Mouse (Mus musculus) ES-Bruce4 (cell line): Measurements from ENCODE around the gene Prl2a1. TPM values are rescaled to one million over a fixed set of nuclear protein-coding genes. Genes with fewer than 3 reads are reported as not detected.
"Not testable (repeated sequence)": the region's sequence is repeated elsewhere in the genome, so short reads cannot be mapped to it uniquely, and the experiment has no call there.

Source experiments
- H3K27ac ChIP-seq: 2 replicates; pipeline ENCODE4 v1.5.1; 2012; ENCODE audit warnings: low read length, inconsistent platforms; ENCODE audit not compliant: insufficient read depth
- H3K27me3 ChIP-seq: 2 replicates; pipeline ENCODE4 v1.6.1; 2012; ENCODE audit warnings: mild to moderate bottlenecking, low read length, inconsistent platforms; ENCODE audit not compliant: control insufficient read depth, poor library complexity, insufficient read depth, severe bottlenecking
- H3K36me3 ChIP-seq: 2 replicates; pipeline ENCODE4 v1.6.1; 2012; ENCODE audit warnings: inconsistent platforms, mild to moderate bottlenecking, low read length, moderate library complexity; ENCODE audit not compliant: control insufficient read depth, poor library complexity, insufficient read depth, severe bottlenecking
- H3K4me1 ChIP-seq: one replicate; pipeline ENCODE4 v1.8.1; 2011; ENCODE audit warnings: low read length; ENCODE audit not compliant: control insufficient read depth, insufficient read depth
- H3K4me3 ChIP-seq: 2 replicates; pipeline ENCODE4 v1.5.1; 2011; ENCODE audit warnings: low read depth, mild to moderate bottlenecking, low read length
- H3K9ac ChIP-seq: 2 replicates; pipeline ENCODE4 v1.6.1; 2012; ENCODE audit warnings: low read depth, mild to moderate bottlenecking, inconsistent platforms; ENCODE audit not compliant: poor library complexity, severe bottlenecking
- H3K9me3 ChIP-seq: replicated peaks from 2 replicates; pipeline ENCODE4 v1.6.1; 2012; ENCODE audit warnings: mild to moderate bottlenecking, low read length, inconsistent platforms; ENCODE audit not compliant: control insufficient read depth, poor library complexity, insufficient read depth, severe bottlenecking
- CTCF ChIP-seq: IDR thresholded peaks from one replicate; pipeline ENCODE4 v1.8.1; 2011; ENCODE audit warnings: low read depth, low read length
- EP300 ChIP-seq: IDR thresholded peaks from 2 replicates; pipeline ENCODE4 v1.6.1; 2011; ENCODE audit warnings: low read depth, low read length; ENCODE audit not compliant: insufficient read depth
- POLR2A ChIP-seq: IDR thresholded peaks from one replicate; pipeline ENCODE4 v1.8.1; 2011; ENCODE audit warnings: low read length; ENCODE audit not compliant: insufficient read depth
- polyA plus RNA-seq: library from polyadenylated mRNA; stranded (reverse); fragments of >200 nt; gene quantifications from 2 replicates; pipeline ENCODE4 v1.2.4, GENCODE M21; 2011; ENCODE audit warnings: low read depth; ENCODE audit not compliant: missing spikeins, insufficient read depth, insufficient read length

Prl2a1 gene
- 1.3 and 5.5 TPM in 2 replicates for polyA plus RNA-seq

GRCm38 (mm10) chr13:27801354-27801753, at the start of gene Prl2a1:
Prl2a1 (plus strand) TSS chr13:27801654.
- H3K27me3 ChIP-seq, result no peaks in the 10 kb centered on the region
- no peaks in the 10 kb centered on the region for H3K4me1 ChIP-seq
- TF ChIP-seq CTCF (no peak), POLR2A (no peak), EP300 (no peak)

GRCm38 (mm10) chr13:27780704-27781103, 20.8 kb upstream of the Prl2a1 start, which contains the start of gene Prl7c1:
Prl7c1 (minus strand) TSS chr13:27780804.
- H3K4me3 ChIP-seq, H3K9me3 ChIP-seq, H3K27ac ChIP-seq, H3K27me3 ChIP-seq, H3K36me3 ChIP-seq, H3K9ac ChIP-seq, H3K4me1 ChIP-seq: not testable (repeated sequence)

More at GRCm38 (mm10) chr13:27801354-27801753, at the start of gene Prl2a1:
- no peaks in the 10 kb centered on the region for H3K9me3 ChIP-seq
- H3K4me3 ChIP-seq, result no peak within 1 kb of the TSS
- H3K36me3 ChIP-seq, result no peaks in the 10 kb centered on the region
- no peak within 1 kb of the TSS for H3K9ac ChIP-seq
- H3K27ac ChIP-seq, result no peak within 1 kb of the TSS

GRCm38 (mm10) chr13:27799303-27799702, 2.2 kb upstream of the Prl2a1 start:
- H3K36me3 ChIP-seq, result no peaks in the 10 kb centered on the region
- H3K4me1 ChIP-seq, result no peaks in the 10 kb centered on the region
- no peak for TF ChIP-seq CTCF
- no peak for TF ChIP-seq POLR2A
- no peak overlapping the region for H3K4me3 ChIP-seq
- no peak overlapping the region for H3K27ac ChIP-seq
- H3K9me3 ChIP-seq, result no peaks in the 10 kb centered on the region
- H3K9ac ChIP-seq, result no peak overlapping the region
- no peaks in the 10 kb centered on the region for H3K27me3 ChIP-seq

GRCm38 (mm10) chr13:27802765-27803164, 1.3 kb downstream of the Prl2a1 start:
- no peaks in the 10 kb centered on the region for H3K27me3 ChIP-seq
- no peak overlapping the region for H3K4me3 ChIP-seq
- no peaks in the 10 kb centered on the region for H3K36me3 ChIP-seq
- no peaks in the 10 kb centered on the region for H3K4me1 ChIP-seq
- H3K9ac ChIP-seq, result no peak overlapping the region
- no peak overlapping the region for H3K27ac ChIP-seq
- no peaks in the 10 kb centered on the region for H3K9me3 ChIP-seq
- TF ChIP-seq POLR2A (no peak), EP300 (no peak), CTCF (no peak)

GRCm38 (mm10) chr13:27849042-27849441, 47.6 kb downstream of the Prl2a1 start, which contains the start of gene Prl2c1:
Prl2c1 (plus strand) TSS chr13:27849342.
- H3K27ac ChIP-seq, result no peak within 1 kb of the TSS

More at GRCm38 (mm10) chr13:27849042-27849441, 47.6 kb downstream of the Prl2a1 start, which contains the start of gene Prl2c1:
- Histone ChIP-seq H3K4me3 (no peak within 1 kb of the TSS), H3K9ac (no peak within 1 kb of the TSS), H3K36me3 (no peaks in the 10 kb centered on the region), H3K9me3 (no peaks in the 10 kb centered on the region), H3K4me1 (no peaks in the 10 kb centered on the region), H3K27me3 (no peaks in the 10 kb centered on the region)
- TF ChIP-seq EP300, result no peak
- no peak for TF ChIP-seq POLR2A
- TF ChIP-seq CTCF, result no peak

Other genes with a start within 250 kb of the Prl2a1 start
- 5.0 and 10.1 TPM in 2 replicates for gene Prl8a9, start 237.0 kb upstream of the Prl2a1 start, polyA plus RNA-seq
- not detected in 2 replicates for gene Prl8a1, start 219.5 kb upstream of the Prl2a1 start, polyA plus RNA-seq
- gene Prl7b1, start 191.1 kb upstream of the Prl2a1 start, polyA plus RNA-seq, result not detected in 2 replicates
- 0.96 and 1.1 TPM in 2 replicates for gene Prl7a1, start 159.2 kb upstream of the Prl2a1 start, polyA plus RNA-seq
- gene Prl7a2, start 133.6 kb upstream of the Prl2a1 start, polyA plus RNA-seq, result 1.2 and 2.5 TPM in 2 replicates
- 1.2 TPM in 2 replicates for gene Prl7d1, start 84.9 kb upstream of the Prl2a1 start, polyA plus RNA-seq
- gene Prl7c1, start 20.9 kb upstream of the Prl2a1 start, polyA plus RNA-seq, result not detected in 2 replicates
- not detected in 2 replicates for gene Prl2c1, start 47.7 kb downstream of the Prl2a1 start, polyA plus RNA-seq
- not detected in 2 replicates for gene Prl4a1, start 214.6 kb downstream of the Prl2a1 start, polyA plus RNA-seq